Mouse (Mus musculus): ENCODE measurements around the gene Tbck.

GRCm38 (mm10) chr3:132701368-132701767, 17.4 kb downstream of the Tbck start:
- TF ChIP-seq CTCF (IDR thresholded peaks at IDR 0.05; ENCODE audit: borderline replicate concordance, insufficient read depth, low read length) (no peak), POLR2A (IDR thresholded peaks at IDR 0.05; ENCODE audit: low read depth, low read length) (no peak)

Data from embryonic fibroblast, embryonic 13.5 days (primary cell).